Mouse (Mus musculus) embryo, embryonic 9.5 days (tissue): ENCODE data around the gene Ly86.

Source experiments
- DNase-seq: peaks from one replicate; pipeline ENCODE4 v3.0.0-alpha.2; 2017; ENCODE audit errors: extremely low spot score

The Ly86 gene

DNA sequence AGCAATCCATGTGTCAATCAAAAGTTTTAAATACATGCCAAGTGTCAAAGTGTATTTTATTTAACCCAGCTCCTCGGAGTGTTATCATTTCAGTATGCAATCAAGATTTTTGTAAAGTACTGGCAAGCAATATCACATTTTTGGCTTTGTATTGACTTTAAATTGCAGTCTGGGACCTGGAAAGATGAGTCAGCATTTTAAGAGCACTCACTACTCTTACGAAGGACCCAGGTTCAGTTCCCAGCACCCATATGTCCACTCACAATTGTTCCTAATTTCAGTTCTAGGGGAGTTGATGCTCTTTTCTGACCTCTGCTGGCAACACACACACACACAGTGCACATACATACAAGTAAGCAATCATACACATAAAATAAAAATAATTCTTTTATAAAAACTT, 86.7 kb downstream of the Ly86 start:
- no peak for DNase-seq

DNA sequence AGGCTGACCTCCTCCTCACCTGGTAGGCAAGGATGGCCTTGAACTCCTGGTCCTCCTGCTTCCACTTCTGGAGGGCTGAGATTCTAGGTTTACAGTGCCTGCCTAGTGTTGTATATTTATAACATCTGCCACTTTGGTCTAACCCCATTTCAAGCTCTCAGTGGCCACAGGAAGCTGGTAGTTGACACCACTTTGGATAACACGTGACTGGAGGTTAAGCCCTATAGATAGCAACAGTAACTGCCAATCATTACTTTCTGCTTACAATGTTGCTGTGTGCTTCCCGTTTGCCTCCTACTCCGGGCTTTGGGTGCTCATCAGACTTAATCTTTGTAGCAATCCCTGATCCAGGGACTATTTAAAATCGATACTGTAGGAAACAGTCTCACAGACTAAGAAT, 87.6 kb downstream of the Ly86 start:
- no peak for DNase-seq

DNA sequence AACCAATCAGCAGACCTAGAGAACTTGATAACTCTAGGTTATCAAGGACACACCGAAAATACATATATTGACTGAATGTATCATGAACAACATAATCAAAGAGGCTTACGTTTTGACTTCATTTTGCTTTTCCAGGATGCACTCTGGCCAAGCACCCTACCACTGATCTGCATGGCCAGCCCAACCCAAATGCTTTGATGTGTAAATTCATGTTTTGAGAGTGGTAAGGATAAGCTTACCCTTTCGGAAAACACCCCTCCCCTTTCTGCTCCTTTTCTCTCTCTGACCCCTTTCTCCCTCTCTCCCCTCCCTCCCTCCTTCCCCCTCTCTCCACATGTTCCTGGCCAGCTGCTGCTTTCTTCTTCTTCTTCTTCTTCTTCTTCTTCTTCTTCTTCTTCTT, 88.1 kb downstream of the Ly86 start:
- no peak for DNase-seq

DNA sequence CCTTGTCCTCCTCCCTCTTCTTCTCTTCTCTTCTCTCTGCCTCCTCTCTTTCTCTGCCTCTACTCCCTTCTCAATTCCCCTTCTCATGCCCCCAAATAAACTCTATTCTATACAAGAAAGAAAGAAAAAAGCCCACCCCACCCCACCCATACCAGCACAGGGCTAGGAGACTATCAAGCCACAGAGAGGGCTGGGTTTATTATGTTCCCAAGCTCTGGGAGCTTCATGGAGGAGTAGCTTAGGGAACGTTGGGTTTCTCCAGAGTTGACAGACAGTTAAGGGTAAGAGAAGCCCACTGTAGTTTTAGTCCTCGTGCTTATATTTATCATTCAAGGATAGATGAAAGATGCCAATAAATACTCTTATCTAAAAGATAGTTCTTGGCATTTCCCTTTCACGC, 88.7 kb downstream of the Ly86 start:
- DNase-seq = no peak

DNA sequence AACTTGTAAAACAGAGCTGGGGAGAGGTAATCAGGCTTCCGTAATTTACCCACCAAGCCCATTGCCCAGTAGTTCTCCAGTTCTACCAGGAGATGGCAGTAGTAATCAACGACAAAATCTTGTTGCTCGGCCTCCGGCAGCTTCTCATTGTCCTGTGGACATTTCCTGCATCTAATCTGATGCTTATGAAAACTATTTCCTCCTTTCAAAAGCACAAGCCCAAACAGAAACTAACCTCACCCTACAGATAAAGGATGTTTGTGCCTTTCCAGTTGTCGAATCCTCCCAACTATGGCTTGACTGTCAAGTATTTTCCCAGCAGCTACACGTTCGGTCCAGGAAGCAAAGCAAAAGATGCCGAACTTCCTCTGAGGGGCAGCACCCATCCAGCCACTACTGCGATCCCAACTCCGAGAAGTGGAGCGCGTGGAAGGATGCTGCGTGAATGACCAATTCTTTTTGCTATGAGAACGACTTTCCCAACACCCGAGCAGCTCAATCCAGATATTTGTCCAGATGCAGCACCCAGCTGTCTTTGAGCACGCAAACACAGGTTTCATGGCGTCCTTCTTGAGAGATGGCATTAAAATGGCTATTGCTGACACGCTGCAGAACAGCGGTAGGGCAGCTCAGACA, 89.2 kb downstream of the Ly86 start:
- DNase-seq = peak; percentile 81

DNA sequence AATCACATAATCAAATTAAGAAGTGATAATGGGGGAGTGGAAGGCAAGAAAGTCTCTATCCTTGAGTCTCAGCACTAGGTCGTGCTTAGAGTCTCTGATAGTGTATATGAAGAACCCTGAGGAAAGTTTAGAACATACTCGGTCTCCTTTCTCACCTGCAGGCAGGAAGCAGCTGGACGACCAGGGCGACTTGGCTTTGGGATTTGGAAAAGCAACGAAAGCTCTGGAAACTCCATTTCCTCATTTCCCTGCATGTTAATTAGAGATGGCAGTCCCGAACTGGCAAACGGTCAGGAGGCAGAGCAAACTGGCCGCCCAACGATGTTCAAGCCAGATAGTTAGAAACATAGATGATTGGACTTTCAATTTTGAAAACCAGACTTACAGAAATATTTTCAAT, 89.8 kb downstream of the Ly86 start:
- no peak for DNase-seq

DNA sequence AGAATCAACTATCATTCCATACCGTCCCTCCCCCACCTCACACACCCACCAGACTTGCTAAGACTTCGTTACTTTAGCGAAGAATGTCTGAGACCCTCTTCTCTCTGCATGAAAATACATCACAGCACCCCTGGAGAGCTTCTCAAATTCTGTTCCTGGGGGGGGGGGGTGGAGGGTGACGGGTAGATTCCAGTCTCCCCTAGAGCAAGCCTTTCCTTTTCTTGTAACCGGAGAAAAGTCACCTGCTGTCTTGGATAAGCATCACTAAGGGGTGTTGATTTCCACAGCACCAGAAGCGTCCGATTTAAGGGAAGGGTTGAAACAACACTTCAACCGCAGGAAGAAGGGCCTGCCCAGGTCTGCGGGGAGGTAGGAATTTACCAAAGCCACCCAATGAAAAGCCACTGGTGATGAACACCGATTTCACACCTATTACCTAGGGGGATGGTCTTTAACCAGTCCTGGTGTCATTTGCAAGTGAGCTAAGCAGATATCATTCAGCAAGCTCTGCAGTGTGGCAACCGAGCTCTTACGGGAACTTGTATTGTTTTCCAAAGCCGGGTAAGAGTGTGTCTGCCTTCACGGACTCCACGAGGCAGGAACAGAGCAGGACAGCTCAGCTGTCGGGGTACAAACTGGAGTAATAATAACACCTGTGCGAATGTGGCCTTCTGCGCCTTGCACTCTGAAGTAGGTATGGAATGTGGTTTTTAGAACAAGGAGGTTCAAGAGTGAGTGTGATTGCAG, 91.4 kb downstream of the Ly86 start:
- no peak for DNase-seq

DNA sequence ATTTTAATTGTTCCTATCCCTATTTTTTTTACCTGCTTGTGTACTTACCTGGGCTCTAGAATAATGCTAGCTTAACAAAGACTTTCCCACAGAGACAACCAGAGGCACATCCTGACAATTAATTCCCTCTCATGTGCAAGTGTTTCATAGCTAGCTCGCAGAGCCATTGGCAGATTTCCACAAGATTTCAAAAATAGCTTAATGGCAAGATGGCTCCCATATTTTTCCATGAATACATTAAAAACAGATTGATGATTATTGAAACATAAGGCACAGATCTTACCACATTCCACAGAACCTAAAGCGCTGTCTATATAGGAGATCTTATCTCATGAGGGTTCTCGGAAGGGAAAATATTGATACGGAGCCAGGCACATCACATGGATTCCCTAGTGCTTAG, 93.8 kb downstream of the Ly86 start:
- no peak for DNase-seq

DNA sequence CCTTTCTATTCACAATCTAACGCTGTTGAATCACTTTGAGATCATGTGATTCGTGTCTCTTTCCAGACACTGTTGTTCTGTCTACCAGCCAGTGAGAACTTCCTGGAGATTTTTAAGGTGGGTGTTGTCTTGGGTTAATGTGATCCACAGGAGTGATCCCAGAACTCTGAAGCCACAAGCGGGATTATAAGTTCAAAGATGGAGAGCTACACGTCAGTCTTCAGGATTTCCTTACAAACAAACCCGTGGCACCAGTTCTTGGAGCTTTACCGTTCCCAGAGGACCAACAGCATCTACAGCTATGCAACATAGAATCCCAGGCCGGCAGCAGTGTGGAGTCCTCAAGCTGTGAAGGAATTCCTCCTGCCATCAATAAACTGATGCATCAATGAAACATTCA, 94.5 kb downstream of the Ly86 start:
- no peak for DNase-seq

DNA sequence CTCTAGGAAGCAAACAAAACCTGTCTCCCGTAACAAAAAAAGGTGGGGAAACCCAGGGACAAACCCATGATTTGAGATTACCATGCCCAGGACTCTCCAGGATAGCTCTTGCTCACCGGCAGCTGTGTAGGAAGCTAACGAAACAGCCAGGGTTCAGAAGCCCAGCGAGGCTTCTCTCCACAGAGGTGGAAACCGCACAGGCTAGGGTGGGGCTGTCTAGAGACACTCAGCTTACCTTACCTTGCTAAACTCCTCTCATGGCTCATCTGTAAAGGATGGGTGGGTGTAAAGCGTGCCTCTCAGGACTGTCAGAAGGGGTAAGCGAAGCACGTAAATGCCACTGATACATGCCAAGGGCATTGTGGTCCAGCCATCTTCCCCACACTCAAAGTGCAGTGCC, 94.9 kb downstream of the Ly86 start:
- no peak for DNase-seq

DNA sequence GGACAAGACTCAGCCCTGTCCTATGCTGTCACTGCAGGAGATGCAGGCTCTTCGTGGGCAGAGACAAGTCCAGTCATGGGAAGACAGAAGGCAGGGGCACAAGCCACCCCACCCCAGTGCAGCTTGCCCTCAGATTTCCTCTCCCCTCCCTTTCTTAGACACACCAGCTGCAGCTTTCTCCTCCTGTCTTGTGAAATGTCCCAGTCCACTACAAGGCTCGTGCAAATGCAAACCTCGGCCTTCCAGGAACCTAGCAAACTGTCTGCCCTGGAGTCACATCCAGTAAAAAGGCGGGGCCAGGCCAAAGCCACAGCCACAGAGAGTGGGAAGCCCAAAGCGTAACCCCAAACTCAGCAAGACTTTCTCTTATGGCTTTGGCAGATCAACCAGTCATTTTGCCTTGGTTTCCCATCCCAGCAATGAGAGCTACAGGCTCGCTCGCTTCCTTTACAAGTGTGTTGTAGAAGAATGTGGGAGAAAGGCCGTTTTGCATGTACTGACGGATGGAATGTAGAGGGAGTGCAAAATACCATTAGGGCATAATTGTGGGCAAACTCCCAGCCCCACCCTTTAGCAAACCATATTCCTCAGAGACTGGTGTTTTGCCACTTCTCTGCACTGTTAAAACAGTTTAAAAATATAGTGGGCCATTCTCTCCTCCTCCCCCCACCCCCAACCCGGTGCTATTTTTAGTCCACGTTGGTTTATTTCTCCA, 95.7 kb downstream of the Ly86 start:
- DNase-seq = no peak

DNA sequence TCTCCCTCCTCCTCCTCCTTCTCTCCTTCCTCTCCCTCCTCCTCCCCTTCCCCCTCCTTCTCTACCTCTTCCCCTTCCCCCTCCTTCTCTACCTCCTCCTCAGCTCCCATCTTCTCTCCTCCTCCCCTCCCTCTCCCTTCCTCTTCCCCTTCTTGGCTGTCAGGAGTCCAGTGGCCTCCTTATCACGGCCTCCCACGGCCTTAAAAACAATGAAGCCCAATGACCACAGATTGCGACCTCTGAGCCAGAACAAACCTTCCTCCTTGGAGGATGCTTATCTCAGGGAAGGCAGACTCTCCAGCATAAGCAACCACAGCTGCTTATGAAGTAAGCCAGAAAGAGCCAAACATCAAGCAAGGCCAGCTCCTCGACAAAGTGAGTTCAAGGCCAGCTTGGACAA, 97.0 kb downstream of the Ly86 start:
- no peak for DNase-seq

DNA sequence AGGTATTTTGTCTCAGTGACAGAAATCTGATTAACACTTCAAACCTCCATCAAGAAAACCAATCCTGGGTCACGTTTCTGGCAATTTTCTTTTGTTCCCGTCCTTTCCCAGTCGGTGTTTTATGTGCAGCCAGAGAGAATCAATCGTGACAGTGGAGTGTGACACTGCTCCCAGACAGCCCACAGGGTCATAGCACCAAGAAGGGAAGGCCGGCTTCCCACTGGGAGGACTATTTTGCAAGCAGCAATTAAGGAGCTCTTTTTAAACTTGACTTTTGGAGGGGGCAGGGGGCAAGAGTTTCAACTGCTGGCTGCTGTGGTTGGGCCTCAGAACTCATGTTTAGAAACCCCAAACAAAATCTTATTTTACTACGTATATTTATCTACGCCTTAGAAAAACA, 97.5 kb downstream of the Ly86 start:
- no peak for DNase-seq

DNA sequence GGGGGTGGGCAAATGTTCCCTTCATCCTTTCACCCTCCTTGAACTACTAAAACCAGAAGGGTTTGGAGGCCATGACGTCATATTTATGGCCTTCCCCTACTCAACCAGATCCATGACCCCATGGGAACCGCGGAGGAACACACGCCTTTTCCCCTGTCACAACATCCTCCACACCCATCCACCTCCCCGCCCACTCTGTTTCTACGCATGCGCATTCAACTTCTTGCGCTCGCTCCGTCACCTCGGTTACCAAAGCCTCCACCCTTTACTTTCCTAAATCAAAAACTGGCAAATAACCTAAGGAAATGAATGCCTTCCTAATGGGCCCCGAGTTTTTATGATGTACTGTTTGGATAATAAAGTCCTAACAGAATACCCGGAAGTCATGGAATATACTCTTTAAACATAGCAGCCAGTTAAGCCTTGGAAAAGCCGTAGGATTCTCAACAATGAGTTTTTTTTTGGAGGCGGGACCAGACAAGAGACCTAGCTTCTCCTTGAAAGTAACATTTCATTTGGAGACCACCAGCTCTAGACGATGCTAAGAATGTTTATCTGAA, 101.8 kb downstream of the Ly86 start:
- no peak for DNase-seq

DNA sequence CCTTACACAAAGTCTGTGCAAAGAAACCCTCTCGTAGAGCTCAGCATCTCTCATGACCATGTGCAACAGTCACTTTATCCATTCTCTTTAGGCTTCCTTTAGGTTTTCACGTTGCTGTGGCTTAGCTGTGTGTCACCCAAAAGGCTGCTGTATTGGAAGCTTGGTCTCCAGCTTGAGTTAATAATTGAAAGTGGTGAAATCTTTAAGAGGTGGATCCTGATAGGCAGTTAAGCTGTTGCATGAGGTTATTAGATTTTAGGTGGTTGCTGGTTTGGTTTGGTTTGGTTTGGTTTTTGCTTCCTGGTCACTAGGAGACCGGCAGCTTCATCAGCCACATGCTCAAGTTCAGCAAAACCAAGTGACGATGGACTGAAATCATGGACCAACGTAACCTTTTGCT, 106.0 kb downstream of the Ly86 start:
- DNase-seq = no peak

DNA sequence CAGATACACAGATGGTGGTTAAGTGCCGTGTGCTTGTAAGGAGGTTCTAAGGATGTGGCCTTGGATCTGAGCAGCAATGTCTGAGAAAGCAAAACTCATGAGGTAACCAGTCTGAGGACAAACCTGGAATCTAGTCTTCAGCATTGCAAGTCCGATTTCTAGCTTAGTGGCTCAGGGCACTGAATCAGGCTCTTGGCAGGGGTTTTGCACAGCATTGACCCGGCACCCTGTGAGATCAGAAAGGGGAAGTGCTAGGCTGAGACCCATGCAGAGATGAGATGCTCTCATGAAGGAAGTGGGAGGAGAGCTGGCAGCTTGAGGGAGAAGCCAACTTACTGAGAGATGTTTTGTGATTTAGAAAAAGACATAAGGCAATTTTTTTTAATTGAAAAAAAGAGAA, 106.5 kb downstream of the Ly86 start:
- no peak for DNase-seq

DNA sequence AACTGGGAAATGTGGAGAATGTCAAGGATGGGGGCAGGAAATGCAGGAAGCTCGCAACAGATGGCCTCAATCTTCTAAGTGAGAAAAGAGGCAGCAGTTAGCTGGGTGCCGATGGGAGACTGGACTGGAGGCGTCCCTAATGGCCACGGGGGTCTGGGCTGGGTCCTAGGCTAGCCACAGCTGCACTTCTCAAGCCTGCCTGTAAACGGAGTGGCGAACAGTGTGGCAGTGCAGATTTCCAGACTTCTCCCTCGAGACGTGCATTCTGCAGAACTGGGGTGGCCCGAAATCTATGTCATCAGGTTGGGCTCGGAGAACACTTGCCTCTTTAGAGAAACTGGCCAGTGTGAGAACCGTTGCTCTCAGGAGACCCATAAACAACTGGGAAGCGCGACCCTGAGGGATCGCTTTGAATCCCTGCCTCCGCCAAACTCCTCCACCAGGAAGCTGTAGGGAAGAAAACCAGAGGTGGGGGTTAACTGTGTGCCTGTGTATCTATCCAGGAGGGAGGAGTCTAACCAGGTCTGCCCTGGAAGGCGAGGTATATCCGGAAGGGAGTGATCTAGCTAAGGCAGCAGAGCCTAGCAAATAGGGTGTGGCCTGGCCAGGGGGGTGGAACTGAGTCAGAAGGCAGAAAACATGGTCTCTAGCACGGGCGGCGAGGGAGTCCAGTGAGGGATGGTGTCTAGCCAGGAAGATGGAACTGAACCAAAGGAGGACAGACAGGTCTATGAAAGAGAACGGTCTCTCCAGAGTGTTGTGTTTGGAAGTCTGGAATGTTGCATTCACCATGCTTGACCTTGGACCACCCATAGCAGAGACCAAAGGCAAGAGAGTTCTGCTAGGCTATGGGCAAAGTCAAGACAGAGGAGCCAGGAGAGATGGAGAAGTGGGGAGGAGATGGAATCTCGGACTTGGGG, 107.3 kb downstream of the Ly86 start:
- peak; percentile 63 for DNase-seq

DNA sequence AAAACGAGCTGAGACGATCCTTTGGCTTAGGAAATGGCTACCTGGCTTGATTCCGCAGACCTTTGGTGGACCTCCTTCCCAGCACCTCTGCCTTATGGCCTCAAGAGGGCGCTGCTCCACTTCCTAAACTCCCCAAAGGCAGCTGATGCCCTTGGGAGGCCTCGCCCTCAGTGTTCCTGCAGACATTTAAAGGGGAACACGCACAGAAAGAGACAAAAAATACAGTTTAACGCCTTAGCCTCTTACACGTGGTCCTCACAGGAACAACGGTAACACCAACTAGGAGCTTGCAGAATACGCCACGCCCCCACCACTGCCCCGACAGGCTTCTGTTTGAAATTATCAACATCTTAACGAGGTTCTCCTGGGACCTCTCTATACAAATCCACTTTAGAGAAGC, 108.2 kb downstream of the Ly86 start:
- DNase-seq = peak; percentile 86

DNA sequence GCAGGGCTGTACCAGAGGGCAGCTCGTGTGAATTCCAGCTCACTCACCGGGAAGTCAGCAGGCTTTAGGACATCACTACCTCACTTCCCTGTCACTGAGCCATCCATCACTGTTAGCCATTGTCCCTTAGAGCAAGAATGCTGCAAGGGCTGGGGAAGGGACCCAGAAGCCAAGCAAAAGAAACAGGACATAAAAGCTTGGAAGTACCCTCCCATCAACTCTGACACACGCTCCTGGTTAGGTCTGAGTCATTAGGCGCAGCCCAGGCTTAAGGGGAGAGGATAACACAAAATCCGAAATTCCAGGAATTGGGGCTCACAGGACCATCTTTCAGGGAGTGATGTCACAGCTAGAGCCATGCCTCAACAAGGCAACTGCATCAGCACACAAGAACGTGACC, 109.3 kb downstream of the Ly86 start:
- DNase-seq = no peak

DNA sequence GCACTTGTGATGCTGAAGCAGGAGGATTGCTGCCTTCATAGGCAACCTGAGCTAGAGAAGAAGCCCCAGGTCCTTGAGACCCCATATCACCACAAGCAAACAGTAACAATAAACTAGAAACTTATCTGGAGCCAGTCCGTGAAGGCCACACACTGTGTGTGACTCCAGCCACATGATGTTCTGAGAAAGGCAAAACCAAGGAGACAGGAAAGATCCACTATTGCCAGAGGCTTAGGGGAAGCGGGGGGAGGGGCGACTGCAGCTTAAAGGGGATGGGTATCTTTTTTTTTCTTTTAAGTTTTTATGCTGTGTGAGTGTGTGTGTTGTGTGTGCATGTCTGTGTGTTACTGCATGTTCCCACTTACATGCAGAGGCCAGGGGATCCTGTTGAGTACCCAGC, 110.6 kb downstream of the Ly86 start:
- no peak for DNase-seq

DNA sequence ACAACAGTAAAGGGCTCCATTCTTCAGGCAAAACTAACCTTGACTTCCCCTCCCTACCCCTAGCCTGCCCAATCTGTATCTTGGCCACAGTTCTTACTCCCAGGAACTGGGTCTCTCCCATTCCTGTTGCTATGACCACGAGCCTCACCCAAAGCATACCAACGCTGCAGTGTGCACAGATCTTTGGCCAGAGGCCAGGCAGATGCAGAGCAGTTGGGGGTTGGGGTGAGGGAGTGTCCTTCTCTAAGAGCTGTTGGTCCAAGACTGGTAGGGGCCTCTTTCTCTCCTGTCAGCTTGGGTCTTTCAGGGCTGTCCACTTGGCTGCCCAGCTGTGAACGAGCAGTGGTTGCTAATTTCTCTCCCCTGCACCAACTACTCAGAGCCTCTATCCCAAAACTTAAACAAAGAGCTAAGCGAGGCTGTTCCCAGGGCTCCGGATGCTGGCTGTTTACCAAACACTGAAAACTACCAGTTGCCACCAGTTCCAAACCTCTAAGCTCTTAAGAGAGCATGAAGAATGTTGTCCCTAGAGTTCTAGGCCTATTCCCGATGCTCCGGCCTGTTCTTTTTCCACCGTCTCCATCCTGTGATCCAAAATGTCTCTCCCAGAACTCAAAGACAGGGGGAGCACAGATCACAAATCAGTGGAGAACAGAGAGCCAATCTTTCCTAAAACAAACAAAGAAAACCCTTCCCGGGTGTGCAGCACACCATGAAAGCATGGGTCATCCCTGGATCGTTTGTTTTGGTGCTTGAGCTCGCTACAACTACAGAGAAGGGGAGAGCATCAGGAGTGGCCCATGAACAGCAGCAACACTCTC, 112.2 kb downstream of the Ly86 start:
- no peak for DNase-seq
